Mouse (Mus musculus): ENCODE measurements at regions not wholly inside any gene's neighbourhood (a gene's known extent, or its start where the extent isn't known, plus 50 kb on each side); places are given as distances from the start of the nearest gene placed in this dataset.
A peak's percentile ranks its signal among the peaks of the same experiment; 100 is the strongest.
"Not testable (repeated sequence)": the region's sequence is repeated elsewhere in the genome, so short reads cannot be mapped to it uniquely, and the experiment has no call there.

DNA sequence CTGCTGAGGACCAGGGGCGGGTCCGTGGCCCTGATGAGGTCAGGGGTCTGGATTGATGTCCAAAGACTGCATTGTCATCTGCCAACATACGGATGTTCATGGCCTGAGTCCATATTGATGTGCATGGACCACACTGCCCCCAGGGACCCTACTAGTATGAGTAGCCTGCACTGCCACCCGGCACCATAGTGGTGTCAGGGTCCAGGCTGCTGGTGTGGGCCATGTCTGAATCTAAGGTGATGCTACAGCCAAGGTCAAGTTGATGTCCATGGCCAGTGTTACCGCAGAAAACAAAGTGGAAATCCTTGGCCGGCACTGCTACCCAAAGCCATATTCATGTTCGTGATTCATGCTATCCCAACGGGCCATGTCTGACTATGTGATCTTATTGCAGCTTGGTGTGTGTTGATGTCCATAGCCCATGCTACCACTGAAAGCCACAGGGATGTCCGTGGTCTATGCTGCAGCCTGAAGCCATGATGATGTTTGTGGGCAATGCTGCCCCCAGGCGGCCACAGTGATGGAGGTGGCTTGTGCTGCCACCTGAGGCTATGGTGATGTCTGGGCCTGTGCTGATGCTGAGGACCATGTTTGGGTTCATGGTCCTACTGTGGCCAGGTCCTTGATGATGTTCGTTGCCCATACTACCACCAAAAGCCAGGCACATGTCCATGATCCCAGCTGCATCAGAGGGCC, 130.5 kb downstream of the Iqub start:
- H3K4me1 ChIP-seq = no peaks in the 10 kb centered on the region
- H3K27ac ChIP-seq (replicated peaks) = no peak overlapping the region
- WGBS = 84% methylated on average over 11 of the region's 11 CpGs
- no peaks in the 10 kb centered on the region for H3K27me3 ChIP-seq (ENCODE audit: low read depth, poor library complexity, severe bottlenecking)
- no peaks in the 10 kb centered on the region for H3K36me3 ChIP-seq
- no peaks in the 10 kb centered on the region for H3K9me3 ChIP-seq (replicated peaks)
- no peak for DNase-seq (ENCODE audit: low spot score)
- H3K4me3 ChIP-seq = no peak overlapping the region

DNA sequence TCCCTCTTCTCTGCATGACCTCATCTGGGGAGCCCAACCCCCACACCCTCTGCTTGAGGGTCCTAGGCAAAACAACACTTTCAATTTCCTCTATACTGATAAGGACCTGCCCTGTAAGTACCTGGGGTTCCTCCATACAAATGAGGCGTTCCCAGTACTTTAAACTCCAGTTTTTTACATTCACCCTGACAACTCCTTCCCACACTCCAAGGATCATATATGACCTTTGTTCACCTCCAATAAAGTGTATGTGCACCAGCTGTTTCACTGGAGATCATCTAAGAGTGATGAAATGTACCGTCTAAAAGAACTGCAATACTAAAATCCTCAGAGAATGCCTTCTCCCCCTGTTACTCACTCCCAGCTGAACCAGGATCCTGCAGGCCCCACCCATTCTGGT, 135.0 kb downstream of the Iqub start:
- Histone ChIP-seq H3K36me3 (no peaks in the 10 kb centered on the region), H3K27me3 (ENCODE audit: low read depth, poor library complexity, severe bottlenecking) (no peaks in the 10 kb centered on the region), H3K27ac (replicated peaks) (no peak overlapping the region), H3K4me3 (no peak overlapping the region), H3K9me3 (replicated peaks) (no peaks in the 10 kb centered on the region), H3K4me1 (no peaks in the 10 kb centered on the region)
- DNase-seq (ENCODE audit: low spot score) = no peak
- 90% methylated on average over 2 of the region's 2 CpGs for WGBS

DNA sequence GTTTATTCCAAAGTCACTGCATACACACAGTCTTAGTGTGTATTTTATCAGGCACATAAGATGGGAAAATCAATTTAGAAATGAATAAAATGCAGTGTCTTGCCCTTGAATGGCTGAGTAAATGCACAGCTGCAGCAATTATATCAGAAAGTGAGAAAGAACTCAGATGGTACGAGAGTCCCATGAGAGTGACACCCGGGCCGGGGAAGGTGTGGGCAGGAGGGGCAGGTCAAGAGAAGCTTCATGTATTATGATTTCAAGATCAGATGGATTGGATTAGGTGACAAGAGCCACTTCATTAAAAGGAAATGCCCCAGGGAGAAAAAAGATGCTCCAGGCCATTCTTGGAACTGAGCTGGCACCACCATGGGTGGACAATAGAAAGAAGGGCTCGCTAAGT, 138.1 kb downstream of the Iqub start:
- Histone ChIP-seq H3K4me1 (no peaks in the 10 kb centered on the region), H3K36me3 (no peaks in the 10 kb centered on the region), H3K9me3 (replicated peaks) (no peaks in the 10 kb centered on the region), H3K27me3 (ENCODE audit: low read depth, poor library complexity, severe bottlenecking) (no peaks in the 10 kb centered on the region), H3K27ac (replicated peaks) (no peak overlapping the region), H3K4me3 (no peak overlapping the region)
- 76% methylated on average over 4 of the region's 4 CpGs for WGBS
- DNase-seq (ENCODE audit: low spot score) = no peak

DNA sequence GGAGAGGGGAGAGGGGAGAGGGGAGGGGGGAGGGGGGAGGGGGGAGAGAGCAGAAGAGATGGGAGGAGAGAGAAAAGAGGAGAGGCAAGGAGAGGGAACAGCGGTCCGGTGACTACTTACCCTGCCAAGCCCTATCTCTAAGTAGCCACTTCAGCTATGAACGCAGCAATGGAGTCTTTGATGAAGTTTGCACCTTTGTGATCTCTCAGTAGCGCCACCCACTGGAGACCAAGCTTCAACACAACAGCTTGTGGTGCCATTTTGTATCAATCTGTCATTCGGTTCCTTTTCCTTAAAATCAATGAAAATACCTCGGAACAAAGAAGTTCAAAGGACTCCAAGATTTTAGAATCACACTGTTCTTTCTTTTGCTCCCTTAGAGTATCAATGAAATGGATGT, 141.7 kb downstream of the Iqub start:
- H3K4me1 ChIP-seq = no peaks in the 10 kb centered on the region
- H3K9me3 ChIP-seq (replicated peaks) = no peaks in the 10 kb centered on the region
- no peak overlapping the region for H3K27ac ChIP-seq (replicated peaks)
- no peaks in the 10 kb centered on the region for H3K27me3 ChIP-seq (ENCODE audit: low read depth, poor library complexity, severe bottlenecking)
- H3K4me3 ChIP-seq = no peak overlapping the region
- H3K36me3 ChIP-seq = no peaks in the 10 kb centered on the region
- no peak for DNase-seq (ENCODE audit: low spot score)
- 86% methylated on average over 6 of the region's 6 CpGs for WGBS

DNA sequence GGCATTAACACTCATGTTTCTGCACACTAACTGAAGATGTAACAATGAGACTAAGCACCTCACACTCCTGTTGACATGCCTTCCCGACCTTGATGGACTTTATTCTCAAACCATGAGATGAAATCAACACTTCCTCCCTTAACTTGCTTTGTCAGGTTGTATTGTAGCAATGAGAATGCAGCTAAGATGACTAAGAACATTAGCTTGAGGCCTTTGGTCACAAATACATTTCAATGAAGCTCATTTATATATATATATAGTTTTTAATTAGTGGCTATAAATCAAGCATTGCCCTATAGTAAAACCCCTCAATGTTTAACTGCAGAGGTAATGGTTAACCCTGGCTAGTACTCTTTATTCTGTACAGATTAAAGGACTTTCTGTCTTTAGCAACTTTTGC, 143.2 kb downstream of the Iqub start:
- Histone ChIP-seq H3K4me1 (no peaks in the 10 kb centered on the region), H3K9me3 (replicated peaks) (no peaks in the 10 kb centered on the region), H3K27ac (replicated peaks) (no peak overlapping the region), H3K36me3 (no peaks in the 10 kb centered on the region), H3K27me3 (ENCODE audit: low read depth, poor library complexity, severe bottlenecking) (no peaks in the 10 kb centered on the region), H3K4me3 (no peak overlapping the region)
- WGBS = 66% methylated on average over 1 of the region's 1 CpGs
- DNase-seq (ENCODE audit: low spot score) = no peak

DNA sequence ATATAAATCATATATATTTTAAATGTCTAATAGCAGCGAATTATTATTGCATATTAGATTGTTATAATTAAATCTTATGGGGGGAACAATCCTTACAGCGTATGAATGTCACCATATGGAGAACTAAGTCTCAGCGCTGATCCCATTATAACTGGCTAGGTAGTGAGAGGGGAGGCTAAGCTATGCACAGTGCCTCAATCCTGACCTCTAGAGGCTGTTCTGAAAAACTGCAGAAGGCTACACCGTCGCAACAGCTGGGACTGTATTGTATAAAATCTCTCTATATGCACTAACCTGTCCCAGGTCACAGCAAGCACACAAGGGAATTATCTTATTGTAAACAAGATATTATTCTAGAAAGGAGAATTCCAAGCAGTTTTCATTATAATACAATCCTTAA, 164.0 kb downstream of the Iqub start:
- Histone ChIP-seq H3K4me3 (no peak overlapping the region), H3K4me1 (peaks cover 9% of the 10 kb centered on the region), H3K27me3 (ENCODE audit: low read depth, poor library complexity, severe bottlenecking) (no peaks in the 10 kb centered on the region), H3K36me3 (no peaks in the 10 kb centered on the region), H3K27ac (replicated peaks) (no peak overlapping the region), H3K9me3 (replicated peaks) (no peaks in the 10 kb centered on the region)
- 21% methylated on average over 5 of the region's 5 CpGs for WGBS
- peak; percentile 26 for DNase-seq (ENCODE audit: low spot score)

DNA sequence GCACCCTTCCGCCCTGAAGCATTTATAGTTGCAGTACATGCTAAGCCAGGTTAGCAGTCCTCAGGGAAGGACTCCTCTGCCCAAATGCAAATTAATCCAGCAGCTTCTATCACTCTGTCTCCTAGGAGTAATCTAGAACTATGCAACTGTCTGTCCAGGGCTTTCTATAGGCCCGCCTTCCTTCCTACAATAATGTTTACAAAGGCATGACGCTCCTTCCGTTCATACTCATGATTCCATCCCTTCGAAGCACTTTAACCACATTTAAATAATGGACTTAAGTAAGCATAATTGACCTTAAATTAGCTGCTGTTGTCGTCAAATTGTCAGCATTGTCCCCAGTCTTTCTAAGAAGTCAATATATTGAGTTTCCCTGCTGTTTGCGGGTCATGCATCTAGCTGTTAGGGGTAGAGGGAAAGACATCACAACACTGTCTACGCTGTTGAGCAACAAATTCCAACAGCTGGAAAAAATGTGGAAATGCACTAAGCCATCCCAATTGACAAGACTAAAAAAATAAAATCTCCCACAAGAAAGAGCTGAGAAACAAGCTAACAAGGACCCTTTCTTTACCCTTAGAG, 166.3 kb downstream of the Iqub start:
- WGBS = 67% methylated on average over 8 of the region's 8 CpGs
- Histone ChIP-seq H3K27ac (replicated peaks) (peak overlapping the region; percentile 33; the same call in 1 of the 2 replicates), H3K4me1 (peaks cover 9% of the 10 kb centered on the region), H3K9me3 (replicated peaks) (no peaks in the 10 kb centered on the region), H3K36me3 (no peaks in the 10 kb centered on the region), H3K27me3 (ENCODE audit: low read depth, poor library complexity, severe bottlenecking) (no peaks in the 10 kb centered on the region), H3K4me3 (no peak overlapping the region)
- DNase-seq (ENCODE audit: low spot score) = no peak

DNA sequence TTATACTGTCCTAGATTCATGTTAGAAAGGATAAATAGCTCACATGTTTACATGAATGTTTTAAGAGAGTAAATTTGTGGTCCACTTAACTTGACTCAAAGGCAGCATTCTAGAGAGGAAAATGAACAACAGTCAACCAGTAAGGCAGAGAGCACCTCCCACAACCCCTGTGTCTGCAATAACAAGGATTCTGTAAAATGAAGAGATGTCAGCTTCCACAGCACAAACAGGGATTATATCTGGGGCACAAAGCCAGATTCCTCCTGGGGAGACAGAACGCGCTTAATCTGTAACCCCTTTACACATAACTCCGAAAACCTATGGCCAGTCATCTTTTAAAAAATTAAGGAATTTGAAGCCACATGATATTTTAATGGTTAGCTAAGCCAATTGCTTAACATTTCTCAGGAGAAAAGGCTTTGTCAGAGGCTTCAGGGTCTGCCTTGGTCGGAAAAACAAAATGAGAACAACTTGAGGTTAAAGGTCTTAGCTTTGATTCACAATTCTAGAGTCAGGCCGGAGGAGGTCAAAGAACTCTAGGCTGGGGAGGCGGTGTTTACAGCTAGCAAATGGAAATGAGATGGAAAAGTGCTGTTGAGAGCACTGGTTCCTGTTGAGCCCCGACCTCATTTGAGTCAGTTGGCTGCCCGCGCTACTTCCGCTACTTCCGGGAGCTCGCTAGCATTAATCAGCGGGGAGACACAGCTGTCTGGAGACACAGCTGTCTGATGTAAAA, 167.0 kb downstream of the Iqub start:
- Histone ChIP-seq H3K36me3 (no peaks in the 10 kb centered on the region), H3K4me1 (peaks cover 9% of the 10 kb centered on the region), H3K9me3 (replicated peaks) (no peaks in the 10 kb centered on the region), H3K4me3 (no peak overlapping the region), H3K27me3 (ENCODE audit: low read depth, poor library complexity, severe bottlenecking) (no peaks in the 10 kb centered on the region), H3K27ac (replicated peaks) (peak overlapping the region; percentile 33; the same call in 1 of the 2 replicates)
- WGBS = 48% methylated on average over 13 of the region's 13 CpGs
- DNase-seq (ENCODE audit: low spot score) = peak; percentile 27

DNA sequence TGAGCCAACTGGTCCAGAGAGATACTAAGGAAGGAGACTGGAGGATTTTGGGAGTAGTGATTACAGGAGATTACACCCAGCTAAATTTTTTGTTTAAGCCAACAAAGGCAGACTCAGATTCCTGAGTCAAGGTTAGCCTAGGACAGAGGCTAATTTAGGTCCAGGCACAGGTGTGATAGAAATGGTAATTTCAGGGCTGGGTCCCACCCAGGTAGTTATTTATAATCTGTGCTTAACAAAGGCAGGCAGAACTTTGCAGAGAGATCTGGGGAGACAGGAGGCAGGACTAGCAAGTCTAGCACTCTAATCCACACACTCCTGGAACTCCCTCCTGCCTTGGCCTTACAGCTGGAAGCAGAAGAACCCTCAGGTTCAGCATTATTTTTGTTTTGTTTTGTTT, 172.4 kb downstream of the Iqub start:
- Histone ChIP-seq H3K36me3 (no peaks in the 10 kb centered on the region), H3K27me3 (ENCODE audit: low read depth, poor library complexity, severe bottlenecking) (no peaks in the 10 kb centered on the region), H3K9me3 (replicated peaks) (no peaks in the 10 kb centered on the region), H3K4me1 (no peaks in the 10 kb centered on the region), H3K4me3 (no peak overlapping the region), H3K27ac (replicated peaks) (no peak overlapping the region)
- DNase-seq (ENCODE audit: low spot score) = no peak

DNA sequence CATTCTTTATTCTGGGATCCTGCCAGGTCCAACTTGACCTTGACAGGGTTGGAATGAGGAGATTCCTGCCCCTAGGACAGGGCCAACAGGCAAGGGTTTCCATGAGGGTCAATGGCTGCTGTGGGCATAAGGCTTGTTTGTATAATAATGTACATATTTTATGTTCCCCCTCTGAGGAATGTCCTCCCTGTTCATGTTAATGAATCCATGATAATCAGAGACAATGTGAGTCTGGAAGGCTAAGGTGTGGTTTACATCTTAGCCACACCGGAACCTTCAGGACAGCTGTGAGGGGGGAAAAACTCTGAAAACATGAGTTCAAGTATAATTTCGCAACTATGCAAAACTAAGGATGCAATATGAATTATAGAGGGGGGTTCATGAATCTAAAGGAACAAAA, 172.8 kb downstream of the Iqub start:
- 95% methylated on average over 2 of the region's 2 CpGs for WGBS
- Histone ChIP-seq H3K9me3 (replicated peaks) (no peaks in the 10 kb centered on the region), H3K27ac (replicated peaks) (no peak overlapping the region), H3K36me3 (no peaks in the 10 kb centered on the region), H3K4me3 (no peak overlapping the region), H3K27me3 (ENCODE audit: low read depth, poor library complexity, severe bottlenecking) (no peaks in the 10 kb centered on the region), H3K4me1 (no peaks in the 10 kb centered on the region)
- no peak for DNase-seq (ENCODE audit: low spot score)

DNA sequence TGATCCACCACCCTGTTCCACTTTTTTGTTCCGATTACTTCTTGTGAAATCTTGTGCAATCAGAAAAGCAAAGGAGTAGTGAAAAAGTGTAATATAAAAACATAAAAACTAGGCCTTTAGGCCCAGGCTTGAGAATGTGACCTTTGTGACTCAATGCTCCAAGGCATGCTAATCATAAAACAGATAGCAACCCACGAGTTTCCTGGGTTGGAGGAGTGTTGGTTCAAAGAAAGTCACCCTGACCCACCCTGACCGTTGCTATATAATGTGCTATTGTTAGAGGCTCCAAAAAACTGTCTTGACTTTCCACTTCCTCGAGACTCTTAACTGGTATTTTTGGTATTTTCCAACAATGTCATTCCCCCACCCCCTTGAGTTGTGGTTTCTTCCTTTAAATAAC, 172.2 kb upstream of the Slc13a1 start:
- WGBS = 82% methylated on average over 4 of the region's 4 CpGs
- not testable (repeated sequence) for H3K27ac ChIP-seq (replicated peaks)

DNA sequence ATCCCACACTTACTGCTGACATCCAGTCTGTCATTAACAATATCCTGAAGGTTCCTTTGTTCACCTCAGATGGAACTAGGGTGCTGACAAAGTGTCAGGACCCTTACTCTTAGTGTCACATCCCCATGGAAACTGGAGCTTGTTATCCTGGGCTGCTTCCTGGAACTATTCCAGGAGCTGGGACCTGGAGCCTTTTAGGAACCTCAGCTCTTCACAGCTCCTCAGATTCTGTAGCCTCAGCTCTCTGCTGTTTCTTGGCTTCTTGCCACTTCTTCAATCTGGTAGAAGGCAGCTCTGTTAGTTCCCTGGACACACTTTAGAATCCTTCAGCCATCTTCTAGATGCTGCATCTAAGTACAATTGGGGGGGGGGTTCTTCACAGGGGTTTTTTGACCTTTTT, 157.3 kb upstream of the Slc13a1 start:
- Histone ChIP-seq H3K4me3 (no peak overlapping the region), H3K27ac (replicated peaks) (no peak overlapping the region), H3K9me3 (replicated peaks) (no peaks in the 10 kb centered on the region), H3K27me3 (ENCODE audit: low read depth, poor library complexity, severe bottlenecking) (no peaks in the 10 kb centered on the region), H3K4me1 (no peaks in the 10 kb centered on the region), H3K36me3 (no peaks in the 10 kb centered on the region)
- DNase-seq (ENCODE audit: low spot score) = no peak

More for the DNA sequence above, 172.2 kb upstream of the Slc13a1 start:
- not testable (repeated sequence) for DNase-seq (ENCODE audit: low spot score); H3K9me3 ChIP-seq (replicated peaks); H3K27me3 ChIP-seq (ENCODE audit: low read depth, poor library complexity, severe bottlenecking); H3K36me3 ChIP-seq; H3K4me3 ChIP-seq; H3K4me1 ChIP-seq

DNA sequence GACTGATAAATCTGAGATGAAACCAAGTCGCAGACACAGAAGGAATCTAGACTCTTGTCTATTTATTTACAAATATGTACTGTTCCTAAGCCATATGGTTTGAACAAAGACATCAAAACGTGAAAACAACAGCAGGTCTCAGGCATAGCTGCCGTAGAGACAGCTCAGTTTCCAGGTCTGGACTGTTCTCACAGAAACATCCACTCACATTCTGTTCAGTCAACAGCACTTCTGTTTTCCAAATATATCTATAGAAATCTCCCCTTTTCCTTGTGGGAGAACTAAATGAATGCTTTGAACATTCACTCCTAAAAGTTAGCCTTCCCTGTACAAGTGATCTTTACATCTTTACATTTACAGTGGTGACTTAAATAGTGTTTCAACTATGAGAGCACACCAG, 156.8 kb upstream of the Slc13a1 start:
- 83% methylated on average over 3 of the region's 3 CpGs for WGBS
- Histone ChIP-seq H3K27ac (replicated peaks) (no peak overlapping the region), H3K4me3 (no peak overlapping the region), H3K36me3 (no peaks in the 10 kb centered on the region), H3K4me1 (no peaks in the 10 kb centered on the region), H3K27me3 (ENCODE audit: low read depth, poor library complexity, severe bottlenecking) (no peaks in the 10 kb centered on the region), H3K9me3 (replicated peaks) (no peaks in the 10 kb centered on the region)
- no peak for DNase-seq (ENCODE audit: low spot score)
